Mouse (Mus musculus) bone marrow macrophage, adult 2 months (primary cell): ENCODE measurements around the gene Hgd.

Experiments used
- CTCF ChIP-seq: IDR thresholded peaks from 2 replicates; pipeline ENCODE4 v1.5.1; 2012; ENCODE audit warnings: low read depth, mild to moderate bottlenecking, low read length, moderate library complexity
- POLR2A ChIP-seq: IDR thresholded peaks from 2 replicates; pipeline ENCODE4 v1.6.1; 2012; ENCODE audit warnings: mild to moderate bottlenecking, low read depth, low read length, borderline replicate concordance

GRCm38 (mm10) chr16:37649068-37649467 lies 69.1 kb downstream of the Hgd start:
- TF ChIP-seq CTCF (no peak), POLR2A (no peak)
